Mouse (Mus musculus): ENCODE measurements around the gene Cdca4. TPM values are rescaled to one million over a fixed set of nuclear protein-coding genes. Genes with fewer than 3 reads are reported as not detected.

Cdca4 gene
- polyA plus RNA-seq, 1 experiment from 2014 or later = 146 TPM

Other genes with a start within 250 kb of the Cdca4 start
- gene Inf2, start 240.6 kb downstream of the Cdca4 start, polyA plus RNA-seq (2014; fragmentation: Nextera tagmentation; extraction: Ambion mirVana) = 1.2 and 1.4 TPM in 2 replicates
- 2.1 and 2.6 TPM in 2 replicates for gene Adssl1, start 209.4 kb downstream of the Cdca4 start, polyA plus RNA-seq (2014; fragmentation: Nextera tagmentation; extraction: Ambion mirVana)
- gene Siva1, start 184.7 kb downstream of the Cdca4 start, polyA plus RNA-seq (2014; fragmentation: Nextera tagmentation; extraction: Ambion mirVana) = 178 and 182 TPM in 2 replicates
- 50.8 and 76.5 TPM in 2 replicates for gene Akt1, start 154.5 kb downstream of the Cdca4 start, polyA plus RNA-seq (2014; fragmentation: Nextera tagmentation; extraction: Ambion mirVana)
- gene Zbtb42, start 150.6 kb downstream of the Cdca4 start, polyA plus RNA-seq (2014; fragmentation: Nextera tagmentation; extraction: Ambion mirVana) = 4.3 and 7.0 TPM in 2 replicates
- gene Cep170b, start 109.0 kb downstream of the Cdca4 start, polyA plus RNA-seq (2014; fragmentation: Nextera tagmentation; extraction: Ambion mirVana) = 8.5 and 8.7 TPM in 2 replicates
- 4.7 and 6.2 TPM in 2 replicates for gene Pld4, start 68.8 kb downstream of the Cdca4 start, polyA plus RNA-seq (2014; fragmentation: Nextera tagmentation; extraction: Ambion mirVana)
- 0.21 and 0.29 TPM in 2 replicates for gene Ahnak2, start 26.8 kb downstream of the Cdca4 start, polyA plus RNA-seq (2014; fragmentation: Nextera tagmentation; extraction: Ambion mirVana)
- 15.4 and 15.9 TPM in 2 replicates for gene Clba1, start 20.5 kb downstream of the Cdca4 start, polyA plus RNA-seq (2014; fragmentation: Nextera tagmentation; extraction: Ambion mirVana)
- not detected in 2 replicates for gene Gpr132, start 38.8 kb upstream of the Cdca4 start, polyA plus RNA-seq (2014; fragmentation: Nextera tagmentation; extraction: Ambion mirVana)
- gene Jag2, start 100.4 kb upstream of the Cdca4 start, polyA plus RNA-seq (2014; fragmentation: Nextera tagmentation; extraction: Ambion mirVana) = 4.2 and 4.7 TPM in 2 replicates
- gene Nudt14, start 112.7 kb upstream of the Cdca4 start, polyA plus RNA-seq (2014; fragmentation: Nextera tagmentation; extraction: Ambion mirVana) = 57.3 and 69.9 TPM in 2 replicates
- gene Btbd6, start 147.1 kb upstream of the Cdca4 start, polyA plus RNA-seq (2014; fragmentation: Nextera tagmentation; extraction: Ambion mirVana) = 25.6 and 26.8 TPM in 2 replicates
- 53.6 and 57.8 TPM in 2 replicates for gene Brf1, start 171.3 kb upstream of the Cdca4 start, polyA plus RNA-seq (2014; fragmentation: Nextera tagmentation; extraction: Ambion mirVana)
- 17.2 and 21.2 TPM in 2 replicates for gene Pacs2, start 185.1 kb upstream of the Cdca4 start, polyA plus RNA-seq (2014; fragmentation: Nextera tagmentation; extraction: Ambion mirVana)
- 0.26 TPM in 1 of 2 replicates, not detected in the other for gene Tex22, start 245.1 kb upstream of the Cdca4 start, polyA plus RNA-seq (2014; fragmentation: Nextera tagmentation; extraction: Ambion mirVana)

All from hindbrain, embryonic 11.5 days (tissue).